Mouse (Mus musculus) ovary, adult 18-20 months (tissue): ENCODE results near the gene Mga.

Experiments used
- DNase-seq: peaks from one replicate; pipeline ENCODE4 v3.0.0; 2022; ENCODE audit warnings: low spot score, mixed read lengths

Mga gene

DNA sequence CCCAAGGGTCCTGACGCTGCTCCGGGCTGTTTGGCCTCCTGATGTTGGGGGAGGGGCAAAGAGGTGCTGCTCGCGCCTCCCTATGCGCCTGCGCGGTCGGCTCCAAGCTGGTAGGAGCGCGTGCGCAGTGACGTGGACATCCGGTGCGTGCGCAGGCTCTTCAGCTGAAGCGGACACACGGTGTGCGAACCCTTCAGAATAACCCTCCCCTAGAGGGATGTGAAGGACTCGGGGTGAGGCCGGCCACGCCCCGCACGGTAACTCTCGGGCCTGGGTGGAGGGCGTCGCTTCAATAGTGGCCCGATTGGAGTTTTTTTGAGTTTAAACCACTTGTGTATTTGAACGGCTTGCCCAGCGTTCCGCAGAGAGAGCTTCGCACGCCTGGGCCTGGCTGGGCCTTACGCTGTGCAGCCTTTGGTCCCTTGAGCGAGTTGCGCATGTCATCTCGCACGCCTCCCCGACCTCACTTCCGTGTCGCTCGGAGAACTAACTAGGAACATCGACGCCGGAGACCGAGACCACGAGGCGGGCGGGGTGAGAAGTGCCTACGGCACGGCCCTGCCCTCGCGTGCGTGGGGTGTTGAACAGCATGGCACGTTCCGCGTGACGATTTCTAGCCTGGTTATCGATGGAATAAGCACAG lies at the start of gene Mga:
TSS of gene Mga (plus strand) at position 139 of the 643 bp plus-strand sequence.
- DNase-seq, result peak; percentile 93

DNA sequence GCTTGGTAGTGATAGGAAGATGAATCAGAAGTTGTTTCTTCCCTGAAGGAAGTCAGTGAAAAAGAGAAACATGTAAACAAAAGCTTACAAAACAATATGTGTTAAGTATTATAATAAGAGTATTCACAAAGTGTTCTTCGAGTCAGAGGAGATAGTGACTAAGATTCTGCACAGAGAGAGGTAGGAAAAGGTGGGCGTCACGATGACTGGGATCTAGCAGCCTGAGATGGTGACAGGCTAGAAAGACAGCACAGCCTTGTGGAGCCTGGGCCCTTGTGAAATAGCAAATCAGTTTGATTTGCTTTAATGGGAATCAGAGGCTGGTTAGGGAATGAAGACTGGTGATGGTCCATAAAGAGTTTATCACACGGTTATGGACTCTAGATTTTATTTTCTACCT lies 43.2 kb upstream of the Mga start:
- DNase-seq, result no peak

DNA sequence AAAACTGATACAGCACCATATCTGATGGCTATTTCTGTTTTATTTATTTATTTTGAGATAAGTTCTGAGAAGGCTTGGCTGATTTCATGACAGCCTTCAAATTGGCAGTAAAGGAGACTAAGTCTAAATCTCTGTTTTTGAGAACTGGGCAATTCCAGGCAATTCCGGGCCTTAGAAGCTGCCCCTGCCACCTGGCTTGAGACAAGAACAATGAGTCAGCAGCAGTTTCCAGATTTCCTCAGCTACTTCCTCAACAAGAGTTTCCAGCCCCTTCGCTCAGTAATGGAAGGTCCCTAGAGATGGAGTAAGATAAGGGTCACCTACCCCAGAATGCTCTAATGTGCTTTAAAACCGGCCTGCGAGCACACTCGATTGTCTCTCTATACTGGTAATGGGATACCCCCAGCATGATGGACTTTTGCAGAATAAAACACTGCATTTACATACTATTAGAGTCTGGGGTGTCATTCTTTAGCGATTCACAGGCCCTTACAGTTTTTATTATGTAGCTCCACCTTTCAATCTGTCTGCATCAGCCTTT lies 41.6 kb upstream of the Mga start:
- no peak for DNase-seq

DNA sequence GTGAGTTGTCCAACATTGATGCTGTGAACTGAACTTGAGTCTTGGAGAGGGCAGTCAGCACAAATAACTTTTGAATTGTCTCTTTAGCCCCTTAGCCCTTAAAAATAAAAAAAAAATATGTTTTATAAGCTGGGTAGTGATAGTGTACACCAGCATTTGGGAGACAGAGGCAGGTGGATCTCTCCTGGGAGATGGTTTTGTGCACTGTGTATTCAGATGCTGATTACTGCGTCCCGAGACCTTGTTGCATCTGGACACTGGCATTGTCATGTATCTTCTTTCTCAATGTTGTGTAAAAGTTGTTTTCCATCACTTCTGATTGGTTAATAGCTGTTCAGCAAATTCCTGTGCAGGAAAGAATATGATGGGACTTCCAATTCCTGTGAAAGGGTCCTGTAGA lies 39.7 kb upstream of the Mga start:
- DNase-seq, result no peak

DNA sequence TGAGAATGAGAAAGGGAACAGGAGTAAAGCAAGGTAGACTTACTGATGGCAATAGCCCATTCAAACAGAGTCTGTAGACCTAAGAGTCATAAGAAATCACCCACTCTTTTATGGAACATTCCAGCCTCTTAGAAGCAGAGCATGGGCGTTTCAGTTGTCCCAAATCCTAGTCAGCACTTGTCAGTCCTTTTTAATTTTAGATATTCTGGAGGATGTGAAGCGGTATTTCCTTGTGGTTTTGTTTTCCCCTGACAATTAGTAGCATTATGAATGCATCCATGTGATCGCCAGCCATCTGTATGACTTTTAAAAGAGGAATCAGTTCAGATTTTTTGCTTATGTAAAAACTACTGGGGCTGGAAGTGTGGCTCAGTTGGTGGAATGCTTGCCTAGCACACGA lies 32.5 kb upstream of the Mga start:
- no peak for DNase-seq

DNA sequence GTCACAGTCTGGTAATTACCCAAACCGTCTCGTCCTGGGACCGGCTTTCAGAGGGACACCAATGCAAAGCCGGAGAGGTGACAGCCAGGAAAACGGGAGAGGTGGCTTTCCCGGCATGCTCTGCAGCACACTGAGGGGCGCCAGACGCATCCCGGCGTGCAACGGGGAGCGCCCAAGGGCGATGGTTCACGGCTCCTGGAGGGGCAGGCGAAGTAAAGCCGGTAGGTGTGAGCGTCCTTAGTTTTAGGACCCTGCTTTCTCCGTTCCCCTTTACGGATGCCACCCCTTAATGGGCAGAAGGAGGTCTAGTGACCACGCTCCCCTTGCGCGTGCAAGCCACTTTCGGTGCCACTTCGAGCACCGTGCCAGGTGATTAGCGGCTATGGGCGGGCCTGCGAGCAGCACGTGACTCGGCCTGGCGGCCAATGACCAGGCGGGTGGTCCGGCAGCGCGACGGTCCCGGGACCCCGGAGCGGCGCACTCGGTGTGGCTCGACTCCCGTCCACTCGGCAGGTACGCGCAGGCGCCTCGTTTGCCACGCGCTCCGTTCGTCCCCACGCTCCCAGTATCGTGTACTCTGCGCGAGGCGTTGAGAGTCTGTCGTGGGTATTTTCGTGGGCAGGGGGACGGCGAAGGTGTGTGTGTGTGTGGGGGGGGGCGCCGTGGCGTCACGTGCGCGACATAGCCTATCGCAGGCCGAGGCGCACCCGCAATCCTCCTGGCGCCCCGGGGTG lies 24.5 kb upstream of the Mga start:
- DNase-seq, result peak; percentile 40

DNA sequence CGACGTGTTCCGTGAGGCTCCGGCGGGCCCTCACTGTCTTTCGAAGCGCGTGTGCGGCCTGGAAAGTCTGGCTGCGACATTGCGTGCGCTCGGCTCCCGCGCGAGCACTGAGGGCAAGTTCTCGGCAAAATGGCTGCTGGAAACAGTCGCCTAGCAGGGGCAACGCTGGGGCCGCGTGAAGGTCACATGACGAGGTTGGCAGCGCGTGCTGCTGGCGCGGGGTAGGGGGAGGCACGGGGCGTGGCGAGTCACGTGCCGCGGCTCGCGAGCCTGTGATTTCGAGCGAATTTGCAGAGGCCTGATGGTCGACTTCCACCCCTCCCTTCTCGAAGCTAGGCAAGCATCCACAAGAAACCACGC lies 23.9 kb upstream of the Mga start:
- DNase-seq, result peak; percentile 83

DNA sequence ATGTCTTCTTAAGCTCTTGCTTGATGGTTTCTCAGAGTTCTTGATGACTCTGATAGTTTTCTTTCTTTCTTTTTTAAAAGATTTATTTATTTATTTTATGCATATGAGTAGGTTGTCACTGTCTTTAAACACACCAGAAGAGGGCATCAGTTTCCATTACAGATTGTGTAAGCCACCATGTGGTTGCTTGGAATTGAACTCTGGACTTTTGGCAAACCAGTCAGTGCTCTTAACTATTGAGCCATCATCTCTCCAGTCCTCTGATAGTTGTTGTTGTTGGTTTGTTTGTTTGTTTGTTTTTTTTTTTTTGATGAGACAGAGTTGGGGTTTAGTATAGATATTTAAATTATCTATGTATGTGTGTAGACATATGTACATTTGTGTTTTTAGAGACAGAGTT lies 21.0 kb upstream of the Mga start:
- no peak for DNase-seq

DNA sequence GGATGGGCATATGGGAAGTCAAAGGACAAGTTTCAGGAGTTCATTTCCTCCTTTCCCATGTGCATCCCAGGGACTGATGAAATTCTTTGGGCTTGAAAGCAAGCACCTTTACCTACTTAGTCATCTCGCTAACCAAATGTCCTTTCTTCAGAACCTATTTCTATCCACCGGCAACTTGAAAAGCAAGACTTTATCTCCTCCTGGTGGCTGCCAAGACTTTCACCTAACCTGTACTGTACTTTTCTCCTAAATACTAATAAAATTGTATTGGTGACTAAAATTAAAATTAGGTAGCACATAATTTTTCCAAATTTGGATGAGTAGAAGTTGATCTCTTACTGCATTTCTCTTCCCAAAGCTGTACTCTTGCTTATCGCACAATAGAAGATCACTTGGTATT lies 9.8 kb upstream of the Mga start:
- no peak for DNase-seq

DNA sequence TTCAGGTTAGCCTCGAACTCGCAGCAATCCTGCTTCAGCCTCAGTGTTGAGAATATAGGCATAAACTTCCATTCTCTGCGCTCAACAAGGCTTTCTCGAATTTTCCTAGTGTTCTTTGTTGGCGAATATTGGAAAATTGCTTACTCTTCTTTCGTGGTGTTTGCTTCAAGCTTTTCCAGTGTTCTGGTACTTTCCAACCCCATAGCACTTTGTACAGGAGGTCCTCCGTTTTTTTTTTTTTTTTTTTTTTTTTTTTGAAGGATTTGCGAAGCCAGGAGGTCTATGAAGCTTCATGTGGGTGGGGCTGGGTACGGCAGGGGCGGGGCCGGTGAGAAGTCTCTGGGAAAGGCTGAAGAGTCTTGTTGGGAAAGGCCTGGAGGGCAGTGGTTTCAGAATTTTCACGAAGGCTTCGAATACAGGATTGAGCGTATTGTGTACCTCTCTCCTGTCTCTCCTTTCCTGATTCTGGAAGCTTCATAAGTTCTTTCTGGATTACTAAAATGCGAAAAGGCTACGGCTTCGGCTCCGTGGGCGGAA lies 407 bp upstream of the Mga start:
- DNase-seq, result no peak

DNA sequence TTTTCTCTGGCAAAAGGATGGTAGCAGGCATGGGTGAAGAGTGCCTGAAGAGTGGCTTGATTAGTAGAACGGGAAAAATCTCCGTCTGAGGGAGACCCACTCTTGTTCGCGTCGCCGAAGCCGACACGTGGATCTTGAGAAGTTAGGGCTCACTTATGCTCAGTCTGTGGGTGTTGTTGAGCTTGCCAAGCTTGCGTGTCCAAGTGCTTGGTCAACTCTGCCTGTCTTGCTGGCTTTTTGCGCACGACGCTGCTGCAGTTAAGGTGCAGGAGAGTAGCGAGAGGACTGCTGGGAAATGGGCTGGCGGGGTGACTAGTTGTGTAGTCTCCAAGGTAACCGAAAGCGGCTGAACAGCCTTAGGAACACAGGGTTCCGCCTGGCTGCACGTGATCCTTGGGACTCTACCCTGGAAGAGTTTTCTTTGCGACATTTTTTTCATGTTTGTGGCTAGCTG lies 1.1 kb downstream of the Mga start:
- peak; percentile 66 for DNase-seq

DNA sequence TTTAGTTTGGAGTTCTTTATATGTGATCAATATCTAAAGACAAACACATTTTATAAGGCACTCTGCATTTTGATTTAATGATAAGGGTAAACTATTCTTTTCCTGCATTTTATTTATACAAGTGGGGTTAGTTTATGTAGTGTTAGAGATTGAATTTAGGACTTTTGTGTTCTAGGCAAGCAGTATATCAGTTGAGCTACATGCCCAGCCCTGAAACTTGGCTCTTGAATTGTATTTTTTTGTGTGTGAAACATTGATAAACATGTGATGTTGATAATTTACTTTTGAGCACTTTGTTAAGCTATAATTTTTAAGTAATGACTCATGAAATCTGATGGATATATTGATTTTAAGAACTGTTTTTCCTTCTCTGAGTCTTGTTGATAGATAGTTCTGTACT lies 19.0 kb downstream of the Mga start:
- no peak for DNase-seq

DNA sequence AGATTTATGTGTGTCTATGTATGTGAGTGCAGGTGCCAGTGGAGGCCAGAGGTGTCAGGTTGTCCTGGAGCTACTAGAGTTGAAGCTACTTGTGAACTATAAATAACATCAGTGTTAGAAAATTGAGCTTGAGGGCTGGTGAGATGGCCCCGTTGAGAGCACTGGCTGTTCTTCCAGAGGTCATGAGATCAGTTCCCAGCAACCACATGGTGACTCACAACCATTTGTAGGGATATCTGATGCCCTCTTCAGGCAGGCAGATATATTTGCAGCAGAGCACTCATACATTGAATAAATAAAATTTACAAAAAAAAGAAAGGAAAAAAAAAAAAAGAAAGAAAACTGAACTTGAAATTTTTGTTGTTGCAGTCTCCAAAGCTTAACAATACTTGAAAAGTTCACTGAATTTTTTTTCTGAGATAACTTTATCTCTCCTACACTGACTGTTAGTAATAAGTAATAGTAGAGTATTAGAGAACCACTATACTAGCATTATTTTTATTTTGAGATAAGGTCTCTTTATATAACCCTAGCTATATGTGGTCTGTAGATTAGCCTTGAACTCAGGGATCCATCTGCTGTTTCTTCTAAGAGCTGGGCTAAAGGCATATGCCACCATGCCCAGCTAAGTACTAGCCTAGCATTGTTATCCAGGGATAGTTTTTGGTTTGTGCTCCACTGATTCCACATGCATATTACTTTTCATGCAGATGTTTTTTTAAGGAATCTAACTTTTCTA lies 20.8 kb downstream of the Mga start:
- no peak for DNase-seq

DNA sequence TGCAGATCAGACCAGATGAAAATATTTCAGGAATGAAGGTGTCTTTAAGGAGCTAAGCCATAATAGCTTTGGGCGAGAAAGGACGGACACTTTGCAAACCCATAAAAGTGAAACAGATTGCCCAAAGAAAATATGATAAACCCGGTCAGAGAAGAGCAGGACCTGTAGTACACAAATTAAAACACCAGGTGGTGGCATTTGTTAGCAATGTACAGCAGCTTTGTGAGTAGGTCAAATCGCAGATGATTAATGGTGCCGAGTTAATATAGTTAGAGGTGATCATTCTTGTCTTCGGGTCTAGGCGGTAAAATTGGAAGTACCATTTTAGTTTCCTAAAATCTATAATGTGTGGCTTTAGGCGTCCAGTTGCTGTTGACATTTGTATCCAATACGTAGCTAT lies 73.5 kb downstream of the Mga start:
- DNase-seq, result no peak

DNA sequence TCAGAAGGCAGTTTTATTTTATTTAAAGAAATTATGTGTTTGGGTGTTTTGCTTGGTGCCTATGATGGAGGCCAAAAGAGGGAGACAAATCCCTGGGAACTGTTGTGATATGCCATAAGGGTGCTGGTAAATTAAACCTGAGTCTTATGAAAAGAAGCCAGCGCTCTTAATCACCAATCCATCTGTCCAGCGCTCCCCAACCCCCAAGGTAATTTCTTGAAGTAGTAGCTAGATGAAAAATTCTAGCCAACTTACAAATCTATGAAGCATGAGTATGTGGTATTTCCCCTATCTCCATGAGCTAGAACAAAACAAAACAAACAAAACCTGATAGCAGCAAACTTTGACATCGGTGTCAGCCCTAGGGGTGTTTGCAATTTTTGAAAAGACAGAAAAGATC lies 74.3 kb downstream of the Mga start:
- no peak for DNase-seq

DNA sequence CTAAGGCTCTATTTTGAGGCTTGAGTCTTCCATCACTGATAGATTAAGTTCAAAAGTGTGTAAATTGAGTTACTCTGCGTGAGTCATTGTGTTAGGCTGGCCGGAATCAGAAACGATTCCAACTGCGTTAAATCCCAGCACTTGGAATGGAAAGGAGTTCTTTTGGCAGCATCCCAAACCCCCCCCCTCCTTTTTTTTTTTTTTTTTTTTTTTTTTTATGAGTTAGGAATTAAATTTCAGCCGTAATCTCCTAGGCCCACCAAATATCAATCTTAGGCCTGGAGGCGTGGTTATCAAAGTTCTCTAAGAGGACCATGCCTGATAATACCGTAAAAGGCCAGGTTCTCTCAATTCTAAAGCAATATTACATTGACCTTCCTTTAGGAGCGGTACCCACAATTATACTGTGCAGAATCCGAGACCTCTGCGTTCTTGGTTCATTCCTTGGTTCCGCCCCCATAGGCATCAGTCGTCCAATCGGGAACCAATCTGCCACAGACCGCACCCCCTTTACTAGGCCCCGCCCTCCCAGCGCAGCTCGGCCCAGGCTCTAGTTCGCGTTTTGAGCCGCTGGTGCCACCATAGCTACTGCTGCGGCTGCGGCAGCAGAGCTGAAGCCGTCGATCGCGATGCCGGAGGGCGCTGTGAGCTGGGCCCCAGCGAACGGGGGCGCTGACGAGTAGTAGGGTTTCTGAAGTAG lies 75.0 kb downstream of the Mga start:
- DNase-seq, result peak; percentile 93

DNA sequence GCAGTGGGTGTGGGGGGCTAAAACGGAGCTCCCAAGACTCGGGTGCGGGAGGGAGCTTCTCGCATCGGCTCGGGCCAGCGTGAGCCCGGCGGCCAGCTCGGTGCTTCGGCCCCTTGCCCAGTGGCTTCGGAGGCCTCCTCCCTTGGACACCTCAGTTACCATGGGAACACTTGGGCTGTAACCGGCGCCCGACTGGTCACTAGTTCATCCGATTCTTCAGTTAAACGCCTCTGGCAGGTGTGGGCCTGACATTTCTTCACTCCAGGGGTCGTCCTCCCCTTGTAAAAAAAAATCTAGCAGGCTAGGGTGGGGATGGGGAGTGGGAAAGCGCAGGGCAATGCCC lies 75.5 kb downstream of the Mga start, which contains the start of gene Mapkbp1:
TSS of gene Mapkbp1 (plus strand) at position 163 of the 343 bp plus-strand sequence.
- DNase-seq, result no peak

DNA sequence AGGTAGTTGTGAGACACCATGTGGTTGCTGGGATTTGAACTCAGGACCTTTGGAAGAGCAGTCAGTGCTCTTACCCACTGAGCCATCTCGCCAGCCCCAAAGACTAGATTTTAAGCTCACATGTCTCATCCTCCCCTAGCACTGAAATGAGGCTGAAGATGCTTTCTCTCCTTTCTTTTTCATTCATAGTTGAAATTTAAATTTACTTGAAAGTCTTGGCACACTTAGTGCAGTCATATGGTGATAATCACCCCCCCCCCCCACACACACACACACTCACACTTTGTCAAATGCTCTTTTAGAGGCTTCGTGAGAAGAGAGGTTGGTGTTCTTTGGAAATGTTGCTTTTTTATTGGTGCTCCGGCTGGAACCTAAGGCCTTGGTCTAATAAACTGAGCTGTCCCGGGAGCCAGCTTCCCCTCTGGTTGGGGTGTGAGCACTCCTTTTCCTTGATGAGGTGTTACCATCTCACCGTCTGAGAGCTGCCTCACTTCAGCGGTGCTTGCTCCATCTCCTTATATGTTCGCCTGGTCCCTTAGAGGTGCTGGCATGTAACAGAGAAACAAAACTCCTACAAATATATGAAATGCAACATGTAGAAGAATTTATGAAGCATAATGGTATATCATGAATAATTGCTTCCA lies 83.4 kb downstream of the Mga start:
- DNase-seq, result no peak

DNA sequence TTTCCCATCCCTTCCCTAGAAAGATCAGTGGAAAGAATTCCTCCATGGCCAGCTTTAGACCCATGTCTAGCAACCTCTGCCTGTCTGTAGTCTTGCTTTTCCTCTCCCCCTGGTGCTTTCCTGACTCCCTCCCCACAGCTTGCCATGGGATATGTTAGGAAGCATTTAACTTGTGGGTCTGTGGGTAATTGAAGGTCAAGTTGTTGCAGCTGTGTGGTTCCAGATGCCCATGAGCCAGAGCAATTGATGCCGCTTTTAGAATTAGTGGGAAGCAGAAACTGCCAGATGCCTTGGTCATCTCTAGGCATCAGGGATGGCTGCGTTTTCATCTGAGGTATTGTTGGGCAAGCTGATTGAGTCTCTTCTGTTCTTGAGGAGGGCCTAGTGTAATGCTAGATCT lies 84.6 kb downstream of the Mga start:
- DNase-seq, result no peak

DNA sequence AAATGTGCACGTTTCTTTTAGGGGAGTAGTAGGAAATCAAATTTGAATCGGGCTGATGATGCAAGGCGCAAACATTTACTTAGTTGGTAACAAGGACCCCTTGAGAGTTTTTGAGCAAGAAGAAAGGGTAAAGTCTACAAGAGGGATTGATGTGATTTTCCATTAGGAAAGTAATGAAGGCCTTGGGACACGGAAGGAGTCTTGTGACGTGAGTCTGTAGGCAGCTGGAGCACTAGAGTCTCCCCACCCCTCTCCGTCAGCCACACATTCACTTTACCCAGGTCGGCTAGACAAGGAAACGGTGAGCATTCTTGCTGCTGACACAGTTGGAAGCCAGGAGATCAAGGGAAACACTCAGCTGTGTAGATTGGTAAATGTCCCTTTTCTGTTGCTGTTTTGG lies 88.8 kb downstream of the Mga start:
- DNase-seq, result no peak

DNA sequence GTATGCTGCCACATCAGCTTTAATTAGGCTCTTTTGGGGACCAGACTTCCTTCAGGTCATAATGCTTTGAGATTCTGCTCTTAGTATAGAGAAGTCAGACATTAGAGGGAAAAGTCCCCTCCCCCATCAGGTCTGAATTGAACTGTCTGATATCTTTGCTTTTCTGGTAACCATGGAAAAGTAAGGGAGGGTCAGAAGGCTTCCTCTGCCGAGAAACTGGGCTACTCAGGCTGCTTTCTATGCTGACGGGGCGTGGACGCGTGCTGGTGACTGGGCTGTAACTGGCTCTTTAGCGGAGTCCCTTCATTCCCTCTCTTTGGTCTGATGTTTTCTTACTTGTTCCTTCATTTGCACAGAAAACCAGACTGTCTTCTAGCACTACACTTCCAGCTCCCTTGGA lies 89.3 kb downstream of the Mga start:
- no peak for DNase-seq

DNA sequence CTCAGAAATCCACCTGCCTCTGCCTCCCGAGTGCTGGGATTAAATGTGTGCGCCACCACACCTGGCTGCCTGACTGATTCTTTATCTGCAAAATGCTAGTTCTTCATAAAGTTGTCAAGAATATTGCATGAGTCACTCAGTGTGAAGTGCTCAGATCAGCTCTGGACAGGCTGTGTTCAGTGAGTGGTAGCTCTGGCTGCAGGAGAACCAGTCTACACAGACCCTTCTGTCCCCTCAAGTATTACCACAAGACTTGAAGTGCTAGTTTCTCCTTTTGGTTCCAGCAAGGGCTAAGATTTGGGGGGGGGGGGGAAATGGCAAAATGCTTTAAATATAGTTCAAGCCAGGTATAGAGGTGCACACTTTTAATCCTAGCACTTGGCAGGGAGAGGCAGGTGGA lies 90.4 kb downstream of the Mga start:
- no peak for DNase-seq
